Mouse (Mus musculus) liver, adult 2 months (tissue): ENCODE data around the gene Olfr750.

Source experiments
- CTCF ChIP-seq: fragments of 200-500 bp; IDR thresholded peaks from 2 replicates; pipeline ENCODE4 v1.5.1; 2011; ENCODE audit warnings: low read depth, low read length, control low read depth
- POLR2A ChIP-seq: fragments of 200-500 bp; IDR thresholded peaks from 2 replicates; pipeline ENCODE4 v1.6.1; 2011; ENCODE audit warnings: low read length, control low read depth; ENCODE audit not compliant: insufficient read depth; ENCODE audit errors: extremely low read depth

DNA sequence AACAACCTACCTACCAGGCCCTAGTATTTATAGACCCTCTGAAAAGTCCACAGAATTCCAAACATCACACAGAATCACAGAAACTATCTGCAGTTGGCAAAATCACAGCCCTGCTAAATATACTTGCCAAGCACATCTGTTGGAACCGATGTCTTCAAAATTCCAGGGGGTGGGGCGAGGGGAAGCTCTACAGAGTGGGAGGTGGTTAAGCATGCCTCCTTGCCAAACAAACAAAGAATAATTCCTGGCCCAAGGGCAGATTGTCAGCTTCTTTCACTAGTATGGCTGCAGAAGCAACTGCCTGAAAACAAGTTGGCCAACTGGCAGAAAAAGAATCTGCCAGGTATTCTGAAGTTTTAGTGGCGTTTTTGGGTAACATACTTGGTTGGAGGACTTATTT lies 57.0 kb downstream of the Olfr750 start:
- TF ChIP-seq CTCF (no peak), POLR2A (no peak)
